Mouse (Mus musculus) effector memory CD4-positive, alpha-beta T cell, adult 7 months (primary cell): ENCODE results near the gene Evx1. TPM values are rescaled to one million over a fixed set of nuclear protein-coding genes. Genes with fewer than 3 reads are reported as not detected.

ENCODE experiments used
- polyA plus RNA-seq: library from polyadenylated mRNA; unstranded; fragments of 100-300 nt; shearing (Covaris generic); gene quantifications from one replicate; pipeline ENCODE4 v1.2.1, GENCODE M21; 2017

Evx1 gene
- 0.55 TPM for polyA plus RNA-seq

GRCm38 (mm10) chr6:52313391-52314303 is at the start of gene Evx1:
Gene Evx1, plus strand, starts transcription at chr6:52313498.

Other genes starting within 250 kb of the Evx1 start
- gene Hoxa1, start 155.2 kb upstream of the Evx1 start, polyA plus RNA-seq, result not detected
- not detected for gene Hoxa2, start 148.7 kb upstream of the Evx1 start, polyA plus RNA-seq
- not detected for gene 5730596B20Rik, start 136.0 kb upstream of the Evx1 start, polyA plus RNA-seq
- gene Hoxa4, start 121.7 kb upstream of the Evx1 start, polyA plus RNA-seq, result not detected
- gene Hoxa5, start 108.9 kb upstream of the Evx1 start, polyA plus RNA-seq, result not detected
- gene Hoxa6, start 104.8 kb upstream of the Evx1 start, polyA plus RNA-seq, result not detected
- gene Hoxa3, start 100.2 kb upstream of the Evx1 start, polyA plus RNA-seq, result not detected
- not detected for gene Gm28308, start 100.2 kb upstream of the Evx1 start, polyA plus RNA-seq
- 1.9 TPM for gene Hoxa7, start 91.6 kb upstream of the Evx1 start, polyA plus RNA-seq
- 0.90 TPM for gene Hoxa9, start 82.4 kb upstream of the Evx1 start, polyA plus RNA-seq
- not detected for gene Hoxa10, start 72.6 kb upstream of the Evx1 start, polyA plus RNA-seq
- not detected for gene Hoxa11, start 67.7 kb upstream of the Evx1 start, polyA plus RNA-seq
- gene Hoxa13, start 52.6 kb upstream of the Evx1 start, polyA plus RNA-seq, result not detected